Mouse (Mus musculus): ENCODE measurements around the gene Kif18a. TPM values are rescaled to one million over a fixed set of nuclear protein-coding genes. Genes with fewer than 3 reads are reported as not detected.

The Kif18a gene
- 3.7 and 4.3 TPM in 2 replicates for polyA plus RNA-seq (2015; fragmentation: Nextera tagmentation; extraction: Ambion mirVana)

DNA sequence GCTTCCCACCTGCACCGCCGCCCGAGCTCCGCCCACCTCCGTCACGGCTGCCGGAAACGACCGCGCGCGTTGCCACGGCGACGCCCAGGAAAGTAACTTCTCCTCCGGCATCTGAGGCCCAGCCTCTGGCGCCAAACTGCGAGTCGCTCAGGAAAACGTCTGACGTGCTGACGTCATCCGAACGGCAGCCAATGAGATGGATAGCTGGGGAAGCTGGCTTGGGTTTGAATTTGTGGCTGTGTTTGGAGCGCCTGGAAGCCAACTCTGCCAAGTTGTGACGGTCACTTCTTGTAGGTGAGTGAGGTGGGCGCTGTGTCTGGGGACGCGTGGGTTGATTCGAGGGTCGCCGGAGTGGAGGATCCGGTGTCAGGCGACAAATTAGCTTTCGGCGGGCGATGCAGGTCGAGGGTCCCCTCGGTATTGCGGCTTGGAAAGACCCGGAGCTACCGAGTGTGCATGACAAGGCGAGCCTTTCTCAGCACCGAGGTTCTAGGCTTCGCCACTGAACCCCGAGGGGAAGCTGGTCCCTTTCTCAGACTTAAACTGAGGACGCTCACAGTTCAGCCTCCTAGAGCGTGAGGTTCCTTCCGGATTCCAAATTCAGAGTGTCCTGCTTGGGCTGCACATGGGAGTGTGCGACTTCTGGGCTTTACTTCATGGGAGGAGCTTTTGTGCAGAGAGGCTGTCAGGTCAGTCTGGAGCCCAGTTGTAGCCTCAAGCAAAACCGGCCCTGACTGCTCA lies at the start of gene Kif18a, which contains the start of gene Mettl15:
Gene Kif18a, plus strand, starts transcription at position 139 of the 741 bp plus-strand sequence.
Gene Mettl15, minus strand, starts transcription at position 149 of the 741 bp plus-strand sequence.
- Histone ChIP-seq H3K27ac (replicated peaks) (peak within 1 kb of the TSS; percentile 72), H3K4me3 (ENCODE audit: low read depth, low read length) (peak within 1 kb of the TSS; percentile 79), H3K27me3 (ENCODE audit: control insufficient read depth, insufficient read depth, low read length) (no peaks in the 10 kb centered on the region), H3K4me2 (replicated peaks; ENCODE audit: low read depth) (peak within 1 kb of the TSS; percentile 66), H3K4me1 (replicated peaks; ENCODE audit: control insufficient read depth, insufficient read depth) (no peaks in the 10 kb centered on the region), H3K9me3 (ENCODE audit: control insufficient read depth, low read length) (no peaks in the 10 kb centered on the region), H3K9ac (ENCODE audit: low read length) (peak within 1 kb of the TSS; percentile 69), H3K36me3 (ENCODE audit: control insufficient read depth, insufficient read depth, low read length) (no peaks in the 10 kb centered on the region)
- under 1% methylated on average over 51 of the region's 51 CpGs for WGBS
- ATAC-seq (ENCODE audit: low FRiP score, low TSS enrichment) (peak; percentile 99), DNase-seq (ENCODE audit: low spot score) (peak; percentile 97)
- no peak for TF ChIP-seq CTCF (IDR thresholded peaks at IDR 0.05; ENCODE audit: low read depth)
- no peak for TF ChIP-seq EP300 (optimal IDR thresholded peaks at IDR 0.05)

DNA sequence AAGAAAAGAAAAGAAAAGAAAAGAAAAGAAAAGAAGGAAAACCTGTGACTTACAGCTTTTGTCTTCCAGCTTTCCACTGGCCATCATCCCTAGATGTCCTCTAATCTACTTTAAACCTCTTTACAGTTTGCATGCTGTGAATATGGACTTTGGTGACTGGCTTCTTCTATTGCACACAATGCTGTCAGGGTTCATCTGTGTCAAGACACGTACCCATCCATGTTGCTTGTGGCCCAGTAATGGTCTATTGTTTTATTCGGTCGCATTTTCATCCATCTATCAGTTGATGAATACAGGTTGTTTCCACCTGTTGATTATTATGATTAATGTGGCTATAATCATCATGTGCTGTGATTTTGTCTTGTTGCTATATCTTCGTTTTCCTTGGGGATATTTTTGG lies 46.7 kb upstream of the Kif18a start:
- Histone ChIP-seq H3K36me3 (ENCODE audit: control insufficient read depth, insufficient read depth, low read length) (no peaks in the 10 kb centered on the region), H3K27me3 (ENCODE audit: control insufficient read depth, insufficient read depth, low read length) (no peaks in the 10 kb centered on the region), H3K4me2 (replicated peaks; ENCODE audit: low read depth) (no peak overlapping the region), H3K9ac (ENCODE audit: low read length) (no peak overlapping the region), H3K4me3 (ENCODE audit: low read depth, low read length) (no peak overlapping the region), H3K27ac (replicated peaks) (no peak overlapping the region), H3K9me3 (ENCODE audit: control insufficient read depth, low read length) (no peaks in the 10 kb centered on the region), H3K4me1 (replicated peaks; ENCODE audit: control insufficient read depth, insufficient read depth) (no peaks in the 10 kb centered on the region)
- 86% methylated on average over 4 of the region's 4 CpGs for WGBS
- DNase-seq (ENCODE audit: low spot score): no peak
- TF ChIP-seq CTCF (IDR thresholded peaks at IDR 0.05; ENCODE audit: low read depth) (no peak), EP300 (optimal IDR thresholded peaks at IDR 0.05) (no peak)
- ATAC-seq (ENCODE audit: low FRiP score, low TSS enrichment): no peak

DNA sequence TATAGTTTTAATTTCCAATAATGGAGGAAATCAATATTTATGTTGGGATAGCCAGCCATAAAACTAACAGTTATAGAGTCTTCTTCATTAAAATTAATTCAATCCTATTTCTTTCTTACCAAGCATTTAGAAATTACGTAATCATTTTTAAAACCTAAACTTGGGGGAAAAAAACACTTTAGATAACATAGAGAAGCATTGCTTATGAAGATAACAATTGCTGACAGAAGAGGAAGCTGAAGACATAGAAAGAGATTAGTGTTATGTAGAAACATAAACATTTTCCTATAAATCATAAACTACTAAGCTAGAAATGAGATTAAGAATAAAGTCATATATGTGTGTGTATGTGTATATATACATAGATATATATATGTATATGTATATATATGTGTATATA lies 44.8 kb upstream of the Kif18a start:
- no peaks in the 10 kb centered on the region for H3K36me3 ChIP-seq (ENCODE audit: control insufficient read depth, insufficient read depth, low read length)
- H3K9me3 ChIP-seq (ENCODE audit: control insufficient read depth, low read length): no peaks in the 10 kb centered on the region
- no peaks in the 10 kb centered on the region for H3K27me3 ChIP-seq (ENCODE audit: control insufficient read depth, insufficient read depth, low read length)
- ATAC-seq (ENCODE audit: low FRiP score, low TSS enrichment): no peak
- WGBS: 87% methylated on average over 1 of the region's 1 CpGs
- H3K4me1 ChIP-seq (replicated peaks; ENCODE audit: control insufficient read depth, insufficient read depth): no peaks in the 10 kb centered on the region
- no peak overlapping the region for H3K4me3 ChIP-seq (ENCODE audit: low read depth, low read length)
- no peak overlapping the region for H3K27ac ChIP-seq (replicated peaks)
- no peak overlapping the region for H3K4me2 ChIP-seq (replicated peaks; ENCODE audit: low read depth)
- TF ChIP-seq CTCF (IDR thresholded peaks at IDR 0.05; ENCODE audit: low read depth): no peak
- TF ChIP-seq EP300 (optimal IDR thresholded peaks at IDR 0.05): no peak
- no peak for DNase-seq (ENCODE audit: low spot score)
- no peak overlapping the region for H3K9ac ChIP-seq (ENCODE audit: low read length)

DNA sequence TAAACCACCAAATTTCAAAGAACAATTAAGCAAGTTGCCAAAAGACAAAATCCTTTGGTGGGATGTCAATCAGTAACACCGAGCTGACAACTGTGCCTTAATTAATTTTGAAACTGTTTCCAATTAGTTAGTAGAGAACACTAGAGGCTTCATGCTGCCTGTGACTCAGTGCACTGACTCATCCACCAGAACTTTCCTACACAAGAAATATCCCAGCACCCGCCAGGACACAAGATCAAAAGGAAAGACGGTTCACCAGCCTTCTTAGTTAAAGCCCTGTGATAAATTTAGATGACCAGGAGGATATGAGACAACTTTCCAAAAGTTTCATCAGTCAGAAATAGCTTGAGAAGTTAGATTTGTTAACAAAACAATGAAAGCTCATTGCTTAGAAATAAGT lies 38.6 kb upstream of the Kif18a start:
- H3K4me1 ChIP-seq (replicated peaks; ENCODE audit: control insufficient read depth, insufficient read depth): no peaks in the 10 kb centered on the region
- H3K36me3 ChIP-seq (ENCODE audit: control insufficient read depth, insufficient read depth, low read length): no peaks in the 10 kb centered on the region
- H3K9ac ChIP-seq (ENCODE audit: low read length): no peak overlapping the region
- H3K4me2 ChIP-seq (replicated peaks; ENCODE audit: low read depth): no peak overlapping the region
- TF ChIP-seq CTCF (IDR thresholded peaks at IDR 0.05; ENCODE audit: low read depth): no peak
- no peak for TF ChIP-seq EP300 (optimal IDR thresholded peaks at IDR 0.05)
- H3K4me3 ChIP-seq (ENCODE audit: low read depth, low read length): no peak overlapping the region
- ATAC-seq (ENCODE audit: low FRiP score, low TSS enrichment): no peak
- no peaks in the 10 kb centered on the region for H3K27me3 ChIP-seq (ENCODE audit: control insufficient read depth, insufficient read depth, low read length)
- no peaks in the 10 kb centered on the region for H3K9me3 ChIP-seq (ENCODE audit: control insufficient read depth, low read length)
- DNase-seq (ENCODE audit: low spot score): no peak
- no peak overlapping the region for H3K27ac ChIP-seq (replicated peaks)
- WGBS: 56% methylated on average over 3 of the region's 3 CpGs

DNA sequence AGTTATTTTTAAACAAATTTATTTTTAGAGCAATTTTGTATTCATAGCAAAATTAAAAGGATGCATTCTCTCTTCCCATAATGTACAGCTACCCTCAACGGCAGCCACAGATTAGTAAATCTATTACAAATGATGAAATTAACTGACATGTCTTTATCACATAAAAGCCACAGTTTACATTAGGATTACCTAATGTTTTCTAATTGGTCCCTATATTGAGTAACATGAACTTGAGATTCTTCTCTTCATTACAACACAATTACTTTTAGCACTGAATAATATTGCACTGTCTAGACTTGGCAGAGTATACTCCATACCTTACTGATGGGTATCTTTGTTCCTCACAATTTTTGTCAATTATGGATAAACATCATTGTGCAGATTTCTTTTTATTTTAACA lies 17.8 kb upstream of the Kif18a start:
- no peak for ATAC-seq (ENCODE audit: low FRiP score, low TSS enrichment)
- H3K4me2 ChIP-seq (replicated peaks; ENCODE audit: low read depth): no peak overlapping the region
- DNase-seq (ENCODE audit: low spot score): no peak
- H3K27me3 ChIP-seq (ENCODE audit: control insufficient read depth, insufficient read depth, low read length): no peaks in the 10 kb centered on the region
- no peaks in the 10 kb centered on the region for H3K4me1 ChIP-seq (replicated peaks; ENCODE audit: control insufficient read depth, insufficient read depth)
- H3K36me3 ChIP-seq (ENCODE audit: control insufficient read depth, insufficient read depth, low read length): no peaks in the 10 kb centered on the region
- no peaks in the 10 kb centered on the region for H3K9me3 ChIP-seq (ENCODE audit: control insufficient read depth, low read length)
- H3K9ac ChIP-seq (ENCODE audit: low read length): no peak overlapping the region
- no peak overlapping the region for H3K4me3 ChIP-seq (ENCODE audit: low read depth, low read length)
- TF ChIP-seq CTCF (IDR thresholded peaks at IDR 0.05; ENCODE audit: low read depth) (no peak), EP300 (optimal IDR thresholded peaks at IDR 0.05) (no peak)
- WGBS: 60% methylated on average over 1 of the region's 1 CpGs
- no peak overlapping the region for H3K27ac ChIP-seq (replicated peaks)

DNA sequence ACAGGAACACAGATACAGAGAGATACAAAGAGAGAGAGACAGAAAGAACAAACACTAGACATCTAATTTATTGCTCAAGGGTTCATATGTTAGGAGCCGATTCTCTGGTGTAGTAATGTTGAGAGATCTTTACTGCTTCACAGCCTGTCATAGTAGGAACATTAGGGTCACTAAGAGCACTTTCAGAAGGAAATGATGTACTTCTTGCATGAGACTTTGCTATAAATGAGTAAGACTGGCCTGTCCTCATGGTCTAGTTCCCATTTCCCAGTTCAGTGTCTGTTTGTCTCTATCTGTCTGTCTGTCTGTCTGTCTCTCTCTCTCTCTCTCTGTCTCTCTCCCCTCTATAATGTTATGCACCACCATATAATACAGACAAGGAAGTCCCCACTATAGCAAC lies 7.4 kb upstream of the Kif18a start:
- ATAC-seq (ENCODE audit: low FRiP score, low TSS enrichment) (no peak), DNase-seq (ENCODE audit: low spot score) (no peak)
- Histone ChIP-seq H3K27ac (replicated peaks) (no peak overlapping the region), H3K36me3 (ENCODE audit: control insufficient read depth, insufficient read depth, low read length) (no peaks in the 10 kb centered on the region), H3K4me2 (replicated peaks; ENCODE audit: low read depth) (no peak overlapping the region), H3K4me1 (replicated peaks; ENCODE audit: control insufficient read depth, insufficient read depth) (no peaks in the 10 kb centered on the region), H3K9ac (ENCODE audit: low read length) (no peak overlapping the region), H3K4me3 (ENCODE audit: low read depth, low read length) (no peak overlapping the region), H3K9me3 (ENCODE audit: control insufficient read depth, low read length) (no peaks in the 10 kb centered on the region), H3K27me3 (ENCODE audit: control insufficient read depth, insufficient read depth, low read length) (no peaks in the 10 kb centered on the region)
- whole genome bisulfite sequencing: 85% methylated on average over 1 of the region's 1 CpGs
- no peak for TF ChIP-seq CTCF (IDR thresholded peaks at IDR 0.05; ENCODE audit: low read depth)
- TF ChIP-seq EP300 (optimal IDR thresholded peaks at IDR 0.05): no peak
